Mouse (Mus musculus) monocyte, adult 2 months (primary cell): ENCODE data around the gene Ttc28.

ENCODE experiments used
- DNase-seq, 2 experiments: peaks; one replicate each; pipeline ENCODE4 v3.0.0; 2022; ENCODE audit warnings: low spot score in 2 of 2, low read depth in 1 of 2

The Ttc28 gene

DNA sequence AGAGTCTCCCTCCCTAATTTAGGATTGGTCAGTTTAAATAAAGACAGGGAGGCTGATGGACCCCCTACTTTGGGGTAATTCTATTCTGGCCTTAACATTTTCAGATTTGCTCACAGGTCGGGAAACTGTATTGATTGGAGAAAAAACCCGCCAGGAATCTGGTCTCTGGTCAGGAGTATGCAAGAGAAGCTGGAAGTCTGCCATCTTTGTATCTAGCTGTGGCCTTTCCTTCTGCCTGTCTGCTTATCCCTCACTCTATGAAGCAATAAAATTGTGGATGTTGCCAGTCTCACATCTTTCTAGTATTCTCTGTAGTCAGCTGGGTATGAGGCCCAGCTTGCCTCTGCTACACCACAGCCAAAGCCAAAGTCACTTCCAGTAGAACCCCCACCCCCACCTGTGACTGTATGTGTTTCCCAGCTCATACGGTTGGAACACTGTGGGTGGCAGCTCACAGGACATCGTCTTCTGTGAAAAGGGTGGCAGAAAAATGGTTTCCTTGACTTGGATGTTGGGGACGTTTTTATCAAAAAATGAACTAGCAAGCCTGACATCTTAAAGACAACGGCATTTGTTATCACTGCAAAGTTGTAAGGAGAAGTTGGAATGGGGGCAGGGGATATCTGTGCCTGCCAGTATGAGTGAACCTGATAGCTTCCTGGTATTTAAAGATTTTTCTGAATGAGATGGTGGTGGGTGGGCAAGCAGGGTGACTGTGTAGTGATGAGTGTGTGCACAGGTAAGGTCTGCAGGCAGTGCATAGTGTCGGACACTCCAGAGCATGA lies 281.7 kb downstream of the Ttc28 start:
- DNase-seq = no peak

DNA sequence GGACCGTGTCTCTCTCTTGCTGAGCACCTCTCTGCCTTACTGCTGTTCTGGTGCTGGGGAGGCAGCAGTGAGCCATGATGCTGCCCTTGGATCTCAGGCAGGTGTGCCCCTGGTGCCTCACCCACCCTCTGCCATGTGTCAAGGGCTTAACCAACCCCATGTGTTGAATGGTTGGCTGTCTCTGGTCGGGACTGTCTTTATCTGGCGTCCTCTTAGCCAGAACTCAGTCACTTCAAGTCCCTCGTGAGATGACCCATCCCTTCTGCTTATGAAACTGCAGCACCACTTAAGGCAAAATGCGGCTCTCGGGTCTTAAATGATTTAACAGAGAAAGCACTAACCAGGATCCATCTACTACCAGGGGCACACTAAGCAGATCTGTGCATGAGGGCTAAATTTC lies 283.3 kb downstream of the Ttc28 start:
- no peak for DNase-seq

- no peak for DNase-seq
These were observed 283.8 kb downstream of the Ttc28 start for GRCm38 (mm10) chr5:111163377-111163776.

DNA sequence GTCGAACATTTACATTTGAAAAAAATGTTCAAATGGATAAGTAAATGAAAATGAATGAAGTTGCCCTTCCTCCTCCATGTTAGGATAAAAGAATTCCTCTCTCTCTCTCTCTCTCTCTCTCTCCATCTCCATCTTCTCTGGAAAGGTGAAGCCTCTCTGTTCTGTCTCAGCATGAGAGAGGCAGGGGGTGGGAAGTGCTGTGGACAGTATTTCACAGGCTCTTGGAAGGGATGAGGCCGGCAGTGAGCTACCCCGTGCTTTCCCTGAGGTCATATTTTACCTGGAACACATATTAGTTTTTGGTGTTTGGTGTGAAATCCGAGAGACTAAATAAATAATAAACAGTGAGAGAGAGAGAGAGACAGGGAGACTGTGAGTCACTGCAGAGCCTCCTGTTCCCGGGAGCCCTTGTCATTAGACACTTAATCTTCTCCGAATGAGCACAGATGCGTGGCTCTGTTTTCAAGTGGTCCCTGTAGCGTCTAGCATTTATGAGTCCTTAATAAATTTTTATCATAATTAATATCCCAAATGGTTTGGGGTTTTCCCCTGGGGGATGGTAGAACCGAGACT lies 284.8 kb downstream of the Ttc28 start:
- DNase-seq = no peak

DNA sequence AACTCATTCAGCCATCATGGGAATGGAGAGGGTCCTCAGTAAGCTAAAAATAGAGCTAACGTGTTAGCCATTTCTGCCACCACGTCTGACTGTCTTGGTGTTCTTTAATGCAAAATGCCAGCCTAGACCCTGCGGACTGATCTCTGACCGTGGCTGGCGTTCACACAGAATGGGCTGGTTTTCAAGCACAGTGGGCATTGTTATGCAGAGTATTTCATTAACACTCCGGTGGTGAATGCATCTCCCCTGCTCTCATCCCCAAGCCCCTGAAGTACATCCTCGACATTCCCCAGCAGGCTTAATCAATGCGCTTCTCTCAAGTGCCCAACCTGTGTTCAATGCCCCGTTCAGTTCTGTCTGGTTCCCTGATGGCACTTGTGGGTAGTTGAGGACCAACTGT lies 290.8 kb downstream of the Ttc28 start:
- no peak for DNase-seq

- DNase-seq = no peak
These were observed 295.8 kb downstream of the Ttc28 start for GRCm38 (mm10) chr5:111175410-111175809.

GRCm38 (mm10) chr5:111175842-111176241 lies 296.2 kb downstream of the Ttc28 start:
- no peak for DNase-seq

- no peak for DNase-seq
These were observed 296.8 kb downstream of the Ttc28 start for GRCm38 (mm10) chr5:111176441-111176840.

DNA sequence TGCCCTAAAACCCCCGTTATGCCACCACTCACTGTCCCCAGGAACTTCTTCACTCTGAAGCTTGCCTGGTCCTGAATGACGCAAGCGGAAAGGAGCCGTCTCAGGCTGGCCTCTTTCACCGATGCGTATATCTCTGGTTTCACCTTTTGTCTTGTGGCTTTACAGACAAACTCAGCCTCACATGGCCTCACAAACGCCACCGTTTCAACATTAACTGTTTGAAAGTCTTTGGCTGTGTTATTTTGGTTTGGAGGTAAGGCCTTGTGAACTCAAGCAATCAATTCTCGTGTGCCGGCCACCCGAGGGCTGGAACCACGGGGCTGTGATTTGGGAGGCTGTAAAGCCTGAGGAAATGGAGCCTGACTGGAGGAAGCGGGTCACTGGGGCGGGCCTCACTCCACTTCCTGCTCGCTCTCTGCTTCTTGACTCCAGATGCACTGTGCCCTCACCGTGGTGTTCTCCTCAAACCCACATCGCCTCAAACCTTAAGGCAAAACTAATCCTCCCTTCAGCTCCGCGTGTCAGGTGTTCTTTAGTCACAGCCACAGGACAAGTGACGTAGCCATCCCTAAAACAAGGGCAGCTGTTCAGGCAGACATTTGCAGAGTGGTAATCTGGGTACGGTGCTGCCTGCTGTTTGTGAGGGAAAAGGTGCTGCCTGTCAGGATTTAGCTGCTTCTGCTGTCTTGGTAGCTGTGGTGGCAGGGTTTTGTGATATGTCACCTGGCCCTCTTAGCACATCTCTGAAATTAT lies 298.9 kb downstream of the Ttc28 start:
- DNase-seq = peak; percentile 46 to 78

GRCm38 (mm10) chr5:111179651-111180050 lies 300.0 kb downstream of the Ttc28 start:
- no peak for DNase-seq

DNA sequence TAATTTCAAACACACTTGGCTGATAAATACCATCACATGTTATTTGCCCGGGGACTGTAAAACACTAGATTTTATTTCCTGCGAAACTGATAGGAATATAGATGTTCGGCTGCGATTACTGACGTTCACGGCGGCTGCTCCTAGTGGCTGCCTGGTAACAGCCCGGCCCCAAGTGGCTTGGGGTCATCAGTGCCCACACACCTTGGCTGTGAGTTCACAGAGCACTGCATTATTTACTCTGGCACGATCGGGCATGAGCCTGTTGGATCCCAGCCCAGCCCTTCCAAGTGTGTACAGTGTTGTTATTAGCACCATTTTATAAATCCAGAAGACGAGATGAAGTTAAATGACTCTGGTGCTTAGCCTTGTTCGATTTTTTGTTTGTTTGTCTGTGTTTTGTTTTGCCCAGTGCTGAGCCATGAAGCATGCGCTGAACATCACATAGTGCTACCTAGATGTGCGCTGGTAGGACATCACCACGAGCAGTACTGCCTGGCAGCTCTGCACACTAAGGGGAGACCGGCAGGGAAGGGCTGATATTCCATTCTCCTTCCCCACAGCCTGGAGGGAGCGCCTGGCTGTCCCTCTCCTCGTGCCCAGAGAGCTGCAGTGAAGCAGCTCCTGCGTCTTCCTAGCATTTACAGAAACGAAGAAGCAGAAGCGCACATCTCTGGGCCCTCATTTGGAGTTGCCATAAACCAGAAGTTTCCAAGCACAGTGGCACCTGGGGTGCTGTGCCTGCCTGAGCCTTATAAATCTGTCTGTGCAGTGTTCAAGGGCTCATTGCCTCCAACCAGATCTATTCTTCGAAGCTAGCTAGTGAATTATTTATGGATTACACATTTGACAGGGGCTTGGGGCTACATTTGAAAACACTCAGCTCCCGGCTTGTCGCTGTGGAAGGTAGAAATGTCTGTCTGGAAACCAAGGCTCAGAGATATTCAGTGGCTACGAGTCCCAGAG lies 300.8 kb downstream of the Ttc28 start:
- DNase-seq = no peak

- no peak for DNase-seq
These were observed 301.8 kb downstream of the Ttc28 start for GRCm38 (mm10) chr5:111181204-111181912.

- no peak for DNase-seq
These were observed 307.0 kb downstream of the Ttc28 start for GRCm38 (mm10) chr5:111186600-111186999.

DNA sequence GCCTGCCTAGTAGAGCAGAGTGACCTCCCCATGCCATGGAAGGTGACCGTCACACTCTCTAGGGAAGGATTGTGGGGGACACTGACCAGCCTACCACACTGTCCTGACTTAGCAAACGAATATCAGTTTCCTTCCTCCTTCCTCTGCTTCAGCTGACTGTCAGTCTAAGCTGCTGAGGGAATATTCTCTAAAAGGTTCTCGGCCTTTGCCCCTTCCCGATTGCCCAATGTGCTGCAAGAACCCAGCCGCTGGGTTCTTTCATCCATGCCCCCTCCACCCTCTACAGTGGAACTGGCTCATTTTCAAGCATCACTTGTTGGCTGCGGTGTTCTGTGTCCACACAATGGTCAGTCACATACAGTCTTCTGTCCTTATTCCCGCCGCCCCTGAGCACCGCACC lies 312.4 kb downstream of the Ttc28 start:
- no peak for DNase-seq

GRCm38 (mm10) chr5:111194829-111195228 lies 315.2 kb downstream of the Ttc28 start:
- DNase-seq = no peak

DNA sequence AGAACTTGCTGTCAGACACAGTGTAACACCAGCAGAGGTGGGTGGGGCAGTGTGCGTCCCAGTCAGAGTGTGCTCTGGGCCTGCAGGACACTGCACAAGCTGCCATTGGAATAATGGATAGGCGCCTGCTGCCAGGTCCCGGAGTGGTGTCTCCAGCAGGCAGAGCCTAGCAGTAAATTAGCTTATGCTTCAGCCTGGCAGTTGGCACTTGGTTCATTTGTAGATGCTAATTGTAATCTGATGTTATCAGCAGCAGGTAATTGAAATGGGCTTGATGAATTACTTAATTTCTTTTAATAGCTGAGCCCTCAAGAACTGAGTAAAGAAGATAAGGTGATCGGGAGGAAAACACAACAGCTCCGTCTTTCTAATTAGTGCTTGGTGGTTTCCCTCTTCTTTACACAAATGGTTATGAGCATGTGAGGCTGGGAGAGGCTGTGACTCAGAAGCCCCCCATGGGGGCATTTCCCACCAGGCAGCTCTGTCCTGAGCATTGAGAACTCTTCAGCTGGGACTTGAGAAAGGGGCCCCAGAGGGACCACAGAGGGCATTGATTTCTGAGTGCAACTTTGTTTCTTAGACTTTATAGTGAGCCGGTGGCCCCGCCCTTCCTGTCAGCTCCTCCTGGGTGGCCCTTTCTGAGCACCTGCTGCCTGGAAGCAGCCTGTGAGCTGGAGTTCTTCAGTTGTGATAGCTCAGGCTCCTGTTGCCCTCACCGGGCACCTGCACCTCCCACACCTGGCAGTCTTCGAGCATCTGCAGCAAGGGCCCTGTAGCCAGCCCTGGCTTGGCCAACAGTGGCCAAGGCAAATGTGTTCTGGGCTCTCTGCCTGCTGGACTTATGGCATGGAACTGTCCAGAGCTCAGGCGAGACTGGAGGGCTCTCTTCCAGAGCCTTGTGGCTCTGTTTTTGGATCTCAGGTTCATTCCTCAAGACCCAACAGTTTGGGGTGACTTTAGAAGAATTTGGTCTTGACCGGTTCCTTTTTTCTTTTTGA lies 316.2 kb downstream of the Ttc28 start:
- DNase-seq = no peak

DNA sequence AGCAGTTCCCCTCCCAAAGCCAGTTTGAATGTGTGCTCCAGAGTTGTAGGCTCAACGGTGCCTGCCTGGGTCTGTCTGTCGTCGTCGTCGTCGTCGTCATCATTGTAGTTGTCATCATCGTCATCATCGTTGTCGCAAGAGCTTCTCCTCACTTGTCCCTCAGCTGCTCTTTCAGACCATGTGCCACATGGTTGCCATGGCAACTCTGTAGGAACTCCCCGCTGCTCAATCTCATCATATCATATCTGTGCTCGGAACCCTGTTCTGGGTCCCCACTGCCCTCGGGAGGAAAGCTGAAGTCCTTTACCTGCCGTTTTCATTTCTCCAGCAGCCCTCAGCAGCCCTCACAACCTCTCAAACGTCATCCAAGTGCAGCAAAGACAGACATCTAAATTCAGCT lies 318.1 kb downstream of the Ttc28 start:
- DNase-seq = no peak

DNA sequence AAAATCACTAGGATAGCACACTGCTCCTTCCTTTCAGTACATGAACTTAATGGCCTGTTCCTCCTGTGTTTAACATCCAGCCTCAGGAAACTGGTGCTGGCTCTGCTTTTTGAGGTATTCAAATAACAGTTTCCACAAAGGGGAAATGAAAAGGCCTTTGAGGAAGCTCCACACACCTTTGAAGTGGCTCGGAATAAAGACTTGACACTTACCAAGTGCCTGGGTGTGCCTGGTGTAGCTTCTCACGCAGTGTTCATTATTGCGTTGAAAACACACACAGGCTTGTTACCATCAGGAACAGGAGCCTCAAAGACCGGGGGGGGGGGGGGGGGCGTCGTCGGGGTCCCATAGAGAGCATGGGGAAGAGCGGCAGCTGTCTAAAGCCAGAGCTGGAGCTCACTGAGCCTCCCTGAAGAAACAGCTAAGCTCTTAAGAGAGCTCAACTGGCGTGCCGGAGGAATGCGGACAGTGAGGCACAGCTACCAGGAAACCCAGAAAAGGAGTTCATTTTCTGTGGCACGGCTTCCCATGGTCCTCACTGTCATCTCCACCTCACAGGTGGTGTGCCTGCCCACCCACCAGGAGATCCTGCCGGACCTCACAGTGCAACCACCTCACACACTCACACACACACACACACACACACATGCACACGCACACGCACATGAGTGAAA lies 320.7 kb downstream of the Ttc28 start:
- no peak for DNase-seq
